Mouse (Mus musculus): ENCODE data around the gene Clrn2. TPM values are rescaled to one million over a fixed set of nuclear protein-coding genes. Genes with fewer than 3 reads are reported as not detected.

Gene Clrn2
- polyA plus RNA-seq, 1 experiment from 2014 or later = not detected

DNA sequence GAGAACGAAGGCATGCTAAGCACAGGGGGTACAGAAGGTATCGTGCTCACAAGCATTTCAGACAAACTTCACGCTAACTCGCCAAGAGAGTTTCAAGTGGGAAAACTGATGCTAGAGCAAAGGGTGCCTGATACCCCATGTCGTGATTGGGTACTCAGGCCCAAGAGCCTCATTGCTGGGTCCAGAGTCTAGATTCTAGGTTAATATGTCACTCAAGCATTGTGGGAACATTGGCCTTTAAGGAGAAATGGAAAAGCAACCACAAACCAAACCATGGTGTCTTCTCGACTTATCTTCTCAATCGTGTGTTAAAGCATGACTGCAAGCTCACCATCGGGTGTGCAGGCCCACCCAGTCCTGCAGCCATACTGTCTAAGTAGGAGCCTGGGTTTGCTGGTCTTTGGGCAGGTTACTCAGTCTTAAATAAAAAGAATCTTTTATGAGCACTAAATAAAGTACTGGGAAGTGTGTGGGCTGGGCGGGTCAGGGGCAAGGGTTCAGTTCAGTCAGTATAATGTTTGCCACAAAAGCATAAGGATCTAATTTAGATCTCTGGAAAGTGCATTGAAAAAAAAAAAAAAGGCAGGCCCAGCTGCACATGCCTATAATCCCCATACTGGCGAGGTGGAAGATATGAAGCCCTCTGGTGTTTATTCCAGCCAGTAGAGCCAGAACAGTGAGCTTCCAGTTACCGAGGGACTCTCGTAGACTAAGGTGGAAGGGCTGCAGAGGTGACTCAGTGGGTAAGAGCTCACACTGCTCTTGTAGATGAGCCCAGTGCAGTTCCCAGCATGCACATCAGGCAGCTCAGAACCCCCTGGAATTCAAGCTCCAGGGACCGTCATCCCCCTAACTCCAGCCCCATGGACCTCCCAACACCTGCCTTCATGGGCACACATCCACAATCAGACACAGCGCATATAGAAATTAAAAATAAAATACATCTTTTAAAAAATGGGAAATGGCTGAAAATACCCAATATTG lies 17.3 kb upstream of the Clrn2 start:
- Histone ChIP-seq H3K9me3 (ENCODE audit: low read length) (no peaks in the 10 kb centered on the region), H3K4me2 (ENCODE audit: low read depth, low read length) (no peak overlapping the region), H3K4me1 (ENCODE audit: insufficient read depth) (peaks cover 4% of the 10 kb centered on the region; the same call in 1 of the 2 replicates), H3K27me3 (ENCODE audit: insufficient read depth, low read length) (no peaks in the 10 kb centered on the region), H3K4me3 (ENCODE audit: low read depth, low read length) (no peak overlapping the region), H3K36me3 (replicated peaks; ENCODE audit: insufficient read depth, low read length) (peaks cover 23% of the 10 kb centered on the region), H3K27ac (ENCODE audit: low read depth) (no peak overlapping the region), H3K9ac (replicated peaks) (no peak overlapping the region)
- DNase-seq (no peak), ATAC-seq (no peak)
- TF ChIP-seq CTCF (IDR thresholded peaks at IDR 0.05; ENCODE audit: low read depth) (no peak), EP300 (IDR thresholded peaks at IDR 0.05; ENCODE audit: low read depth) (no peak)
- WGBS (ENCODE audit: insufficient replicate concordance) = 79% methylated on average over 14 of the region's 14 CpGs

DNA sequence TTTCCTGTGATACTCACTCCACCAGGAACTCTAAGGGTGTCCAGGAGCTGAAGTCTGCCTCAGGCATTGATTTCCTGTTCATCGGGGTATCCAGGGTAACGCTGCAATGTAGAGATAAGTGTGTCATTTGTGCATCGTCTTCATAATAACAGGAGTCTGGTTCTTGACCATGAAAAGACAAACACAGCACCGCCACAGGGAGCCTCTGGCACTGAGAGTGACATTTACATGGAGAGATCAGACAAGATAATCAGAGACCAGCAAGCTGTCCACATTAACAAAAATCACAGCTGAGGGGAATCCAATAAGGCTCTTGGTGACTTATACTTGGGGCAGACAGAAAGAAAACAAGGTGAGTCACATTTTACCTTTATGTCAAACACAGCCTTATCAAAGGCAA lies 15.7 kb upstream of the Clrn2 start:
- Histone ChIP-seq H3K27ac (ENCODE audit: low read depth) (no peak overlapping the region), H3K36me3 (replicated peaks; ENCODE audit: insufficient read depth, low read length) (peaks cover 26% of the 10 kb centered on the region)
- 70% methylated on average over 4 of the region's 4 CpGs for WGBS (ENCODE audit: insufficient replicate concordance)

GRCm38 (mm10) chr5:45438301-45438700 lies 15.2 kb upstream of the Clrn2 start:
- TF ChIP-seq EP300 (IDR thresholded peaks at IDR 0.05; ENCODE audit: low read depth) = no peak
- no peak for TF ChIP-seq CTCF (IDR thresholded peaks at IDR 0.05; ENCODE audit: low read depth)
- H3K9me3 ChIP-seq (ENCODE audit: low read length) = no peaks in the 10 kb centered on the region
- ATAC-seq (no peak), DNase-seq (no peak)
- no peak overlapping the region for H3K27ac ChIP-seq (ENCODE audit: low read depth)
- H3K4me3 ChIP-seq (ENCODE audit: low read depth, low read length) = no peak overlapping the region
- no peak overlapping the region for H3K4me2 ChIP-seq (ENCODE audit: low read depth, low read length)
- no peak overlapping the region for H3K9ac ChIP-seq (replicated peaks)
- 83% methylated on average over 8 of the region's 8 CpGs for WGBS (ENCODE audit: insufficient replicate concordance)
- H3K36me3 ChIP-seq (replicated peaks; ENCODE audit: insufficient read depth, low read length) = peaks cover 23% of the 10 kb centered on the region
- no peaks in the 10 kb centered on the region for H3K27me3 ChIP-seq (ENCODE audit: insufficient read depth, low read length)
- H3K4me1 ChIP-seq (ENCODE audit: insufficient read depth) = peaks cover 4% of the 10 kb centered on the region; the same call in 1 of the 2 replicates

More for the DNA sequence above, 15.7 kb upstream of the Clrn2 start:
- Histone ChIP-seq H3K27me3 (ENCODE audit: insufficient read depth, low read length) (no peaks in the 10 kb centered on the region), H3K4me2 (ENCODE audit: low read depth, low read length) (no peak overlapping the region), H3K4me3 (ENCODE audit: low read depth, low read length) (no peak overlapping the region), H3K4me1 (ENCODE audit: insufficient read depth) (peaks cover 4% of the 10 kb centered on the region; the same call in 1 of the 2 replicates), H3K9ac (replicated peaks) (no peak overlapping the region), H3K9me3 (ENCODE audit: low read length) (no peaks in the 10 kb centered on the region)
- DNase-seq (no peak), ATAC-seq (no peak)
- TF ChIP-seq CTCF (IDR thresholded peaks at IDR 0.05; ENCODE audit: low read depth) (no peak), EP300 (IDR thresholded peaks at IDR 0.05; ENCODE audit: low read depth) (no peak)

GRCm38 (mm10) chr5:45441124-45441523 lies 12.4 kb upstream of the Clrn2 start:
- ATAC-seq (no peak), DNase-seq (no peak)
- Histone ChIP-seq H3K9ac (replicated peaks) (no peak overlapping the region), H3K9me3 (ENCODE audit: low read length) (no peaks in the 10 kb centered on the region), H3K4me3 (ENCODE audit: low read depth, low read length) (no peak overlapping the region), H3K4me1 (ENCODE audit: insufficient read depth) (peaks cover 4% of the 10 kb centered on the region; the same call in 1 of the 2 replicates), H3K36me3 (replicated peaks; ENCODE audit: insufficient read depth, low read length) (peaks cover 14% of the 10 kb centered on the region), H3K27ac (ENCODE audit: low read depth) (peak overlapping the region; percentile 59), H3K4me2 (ENCODE audit: low read depth, low read length) (no peak overlapping the region), H3K27me3 (ENCODE audit: insufficient read depth, low read length) (no peaks in the 10 kb centered on the region)
- TF ChIP-seq CTCF (IDR thresholded peaks at IDR 0.05; ENCODE audit: low read depth) (no peak), EP300 (IDR thresholded peaks at IDR 0.05; ENCODE audit: low read depth) (peak; percentile 58)
- 47% methylated on average over 3 of the region's 3 CpGs for WGBS (ENCODE audit: insufficient replicate concordance)

GRCm38 (mm10) chr5:45441745-45442144 lies 11.8 kb upstream of the Clrn2 start:
- peaks cover 14% of the 10 kb centered on the region for H3K36me3 ChIP-seq (replicated peaks; ENCODE audit: insufficient read depth, low read length)
- peak overlapping the region; percentile 59 for H3K27ac ChIP-seq (ENCODE audit: low read depth)
- DNase-seq (no peak), ATAC-seq (no peak)
- no peak overlapping the region for H3K4me3 ChIP-seq (ENCODE audit: low read depth, low read length)
- WGBS (ENCODE audit: insufficient replicate concordance) = 71% methylated on average over 3 of the region's 3 CpGs
- H3K27me3 ChIP-seq (ENCODE audit: insufficient read depth, low read length) = no peaks in the 10 kb centered on the region
- no peak for TF ChIP-seq CTCF (IDR thresholded peaks at IDR 0.05; ENCODE audit: low read depth)
- TF ChIP-seq EP300 (IDR thresholded peaks at IDR 0.05; ENCODE audit: low read depth) = no peak
- H3K4me1 ChIP-seq (ENCODE audit: insufficient read depth) = peaks cover 4% of the 10 kb centered on the region; the same call in 1 of the 2 replicates
- no peak overlapping the region for H3K9ac ChIP-seq (replicated peaks)
- H3K4me2 ChIP-seq (ENCODE audit: low read depth, low read length) = no peak overlapping the region
- H3K9me3 ChIP-seq (ENCODE audit: low read length) = no peaks in the 10 kb centered on the region

GRCm38 (mm10) chr5:45444130-45444832 lies 9.3 kb upstream of the Clrn2 start:
- H3K9ac ChIP-seq (replicated peaks) = no peak overlapping the region
- 67% methylated on average over 8 of the region's 8 CpGs for WGBS (ENCODE audit: insufficient replicate concordance)
- no peak overlapping the region for H3K4me3 ChIP-seq (ENCODE audit: low read depth, low read length)
- H3K4me1 ChIP-seq (ENCODE audit: insufficient read depth) = peaks cover 10% of the 10 kb centered on the region
- no peaks in the 10 kb centered on the region for H3K9me3 ChIP-seq (ENCODE audit: low read length)
- TF ChIP-seq CTCF (IDR thresholded peaks at IDR 0.05; ENCODE audit: low read depth) (no peak), EP300 (IDR thresholded peaks at IDR 0.05; ENCODE audit: low read depth) (peak; percentile 8; the same call in 1 of the 2 replicates)
- H3K27ac ChIP-seq (ENCODE audit: low read depth) = peak overlapping the region; percentile 66
- 0 out of 2 replicates have a peak overlapping the region, but pooled peaks have one; percentile 13 for H3K4me2 ChIP-seq (ENCODE audit: low read depth, low read length)
- ATAC-seq (peak; percentile 90), DNase-seq (peak; percentile 58)
- H3K36me3 ChIP-seq (replicated peaks; ENCODE audit: insufficient read depth, low read length) = 0 out of 2 replicates have a peak, but pooled peaks cover 4% of the 10 kb centered on the region
- H3K27me3 ChIP-seq (ENCODE audit: insufficient read depth, low read length) = no peaks in the 10 kb centered on the region
